Mouse (Mus musculus): ENCODE measurements at regions not wholly inside any gene's neighbourhood (a gene's known extent, or its start where the extent isn't known, plus 50 kb on each side); places are given as distances from the start of the nearest gene placed in this dataset.

GRCm38 (mm10) chr12:99079873-99080272 lies 159.5 kb downstream of the Ttc8 start:
- TF ChIP-seq POLR2A (IDR thresholded peaks at IDR 0.05; ENCODE audit: borderline replicate concordance, low read depth, low read length) = no peak
- TF ChIP-seq CTCF (IDR thresholded peaks at IDR 0.05; ENCODE audit: low read depth, low read length) = no peak

Data from bone marrow macrophage, adult 2 months (primary cell).